Mouse (Mus musculus) liver, adult (tissue): ENCODE measurements around the gene Elf1.
A peak's percentile ranks its signal among the peaks of the same experiment; 100 is the strongest.

Source experiments
- GATA4 ChIP-seq: IDR thresholded peaks from 2 replicates; pipeline ENCODE4 v1.6.1; 2014; ENCODE audit warnings: mild to moderate bottlenecking, low read length; ENCODE audit not compliant: insufficient replicate concordance

Elf1 gene

DNA sequence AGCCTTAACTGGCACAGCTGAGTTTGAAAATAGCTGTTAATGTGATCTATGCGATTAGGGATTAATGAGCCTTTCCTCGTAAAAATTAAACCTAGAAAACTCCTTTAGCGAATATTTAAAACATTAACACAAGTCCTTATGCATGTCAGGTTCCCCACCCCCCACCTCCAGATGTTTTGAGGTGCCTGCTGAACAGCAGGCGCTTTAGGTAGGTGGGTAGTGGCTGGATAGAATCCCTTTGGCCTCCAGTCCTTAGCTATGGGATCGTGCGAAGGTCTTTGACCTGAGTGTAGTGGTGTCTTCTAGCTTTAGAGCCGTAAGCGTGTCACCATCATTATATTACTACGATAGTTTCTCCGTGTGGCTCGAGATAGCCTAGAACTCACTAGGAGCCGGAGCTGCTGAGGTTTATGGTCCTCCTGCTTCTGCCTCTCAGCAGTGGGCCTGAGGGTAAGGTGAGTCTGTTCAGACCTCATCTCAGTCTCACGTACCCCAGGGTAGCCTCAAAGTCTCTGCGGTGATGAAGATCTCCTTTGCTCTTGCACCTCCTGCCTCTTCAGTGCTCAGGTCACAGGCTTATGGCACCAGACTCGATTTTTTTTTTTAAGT lies 1.9 kb downstream of the Elf1 start:
- TF ChIP-seq GATA4 = no peak

DNA sequence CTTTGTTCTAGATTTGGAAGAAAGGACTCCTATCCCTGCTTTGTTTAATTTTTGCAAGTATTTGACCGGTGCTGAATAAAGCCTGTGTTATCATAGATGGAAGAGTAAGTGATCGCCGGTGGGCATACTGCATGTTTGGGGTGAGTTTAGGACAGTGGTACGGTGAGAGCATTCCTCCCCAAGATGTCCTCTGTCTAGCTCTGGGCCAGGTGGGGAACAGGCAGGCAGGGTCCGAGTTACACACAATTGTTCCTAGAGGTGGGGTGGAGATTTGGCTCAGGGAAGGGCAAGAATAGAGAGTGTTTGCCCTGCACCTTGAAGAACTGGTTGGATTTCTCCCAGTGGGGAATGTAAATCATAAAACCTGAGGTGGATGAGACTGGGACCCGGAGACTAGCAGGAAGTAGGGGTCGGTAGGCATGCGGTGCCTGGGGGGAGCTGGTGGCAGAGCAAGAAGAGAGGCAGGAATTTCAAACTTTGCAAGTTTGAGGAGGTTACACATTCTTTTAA lies 2.7 kb downstream of the Elf1 start:
- no peak for TF ChIP-seq GATA4

DNA sequence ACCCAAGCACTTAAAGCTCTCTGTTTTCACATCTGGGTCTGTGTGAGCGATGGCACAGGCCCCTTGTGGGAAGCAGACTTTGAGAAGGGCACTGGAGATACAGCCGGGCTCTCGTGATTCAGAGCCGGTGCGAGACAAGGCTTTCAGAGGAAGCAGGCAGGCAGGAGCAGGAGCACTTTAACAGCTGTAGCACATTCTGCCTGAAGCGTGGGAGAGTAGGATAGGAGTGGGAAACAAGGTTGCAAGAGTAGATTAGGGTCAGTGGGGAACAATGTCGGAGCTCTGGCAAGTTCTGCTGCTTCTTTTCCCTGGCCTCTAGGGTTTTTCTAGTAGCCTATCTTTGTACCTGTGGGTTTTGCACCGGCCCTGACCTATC lies 5.6 kb downstream of the Elf1 start:
- peak; percentile 5; the same call in 1 of the 2 replicates for TF ChIP-seq GATA4

DNA sequence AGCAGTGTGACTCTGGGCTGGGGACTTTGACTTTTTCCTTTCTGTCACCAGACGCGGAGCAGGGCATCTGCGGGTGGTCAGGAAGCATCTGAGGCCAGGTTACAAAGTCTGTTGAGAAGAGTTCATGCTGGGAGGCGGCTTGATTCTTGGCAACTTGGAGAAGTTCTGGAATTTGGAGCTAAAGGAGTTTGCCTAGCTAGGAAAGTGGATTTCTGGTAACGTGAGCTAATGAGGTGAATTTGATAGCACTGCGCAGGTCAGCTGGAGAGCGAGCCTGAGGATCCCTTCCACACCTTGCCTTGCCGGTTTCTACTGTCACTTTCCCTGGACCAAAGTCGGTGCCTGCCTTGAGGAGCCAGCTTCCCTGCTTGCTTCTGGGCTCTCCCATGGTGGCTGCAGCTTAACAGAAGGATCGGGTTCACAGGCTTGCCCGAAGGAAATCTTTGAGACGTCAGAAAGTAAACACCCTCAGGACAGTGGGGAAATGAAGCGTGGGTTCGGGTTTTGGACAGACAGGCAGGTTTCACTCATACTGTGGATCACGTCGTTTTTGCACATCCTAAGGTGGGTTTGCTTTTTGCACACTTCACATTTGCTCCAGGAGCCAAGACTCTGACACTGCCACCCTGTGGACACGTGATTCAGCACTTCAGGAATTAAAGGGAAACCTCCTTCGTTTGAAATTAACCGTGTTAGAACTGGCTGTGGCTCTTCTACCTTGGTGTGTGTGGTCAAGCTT lies 6.2 kb downstream of the Elf1 start:
- no peak for TF ChIP-seq GATA4

DNA sequence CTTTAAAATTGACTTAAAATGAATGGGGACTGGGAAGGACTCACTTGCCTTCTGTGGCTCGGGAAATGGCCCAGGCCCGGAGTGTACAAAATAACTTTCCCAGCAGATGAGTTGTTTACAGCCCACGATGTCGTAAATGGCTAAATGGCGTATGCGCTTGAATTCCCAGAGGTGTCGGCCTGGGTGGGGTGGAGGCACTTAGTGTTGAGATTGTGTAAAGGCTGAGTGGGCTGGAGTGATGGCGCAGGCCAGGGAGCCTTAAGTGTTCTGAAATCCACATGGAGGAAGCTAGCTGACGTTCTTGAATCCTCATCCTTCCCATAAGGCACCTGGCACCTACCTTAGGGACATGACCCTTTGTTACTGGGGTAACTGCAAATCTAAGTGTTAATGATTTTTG lies 7.5 kb downstream of the Elf1 start:
- no peak for TF ChIP-seq GATA4

DNA sequence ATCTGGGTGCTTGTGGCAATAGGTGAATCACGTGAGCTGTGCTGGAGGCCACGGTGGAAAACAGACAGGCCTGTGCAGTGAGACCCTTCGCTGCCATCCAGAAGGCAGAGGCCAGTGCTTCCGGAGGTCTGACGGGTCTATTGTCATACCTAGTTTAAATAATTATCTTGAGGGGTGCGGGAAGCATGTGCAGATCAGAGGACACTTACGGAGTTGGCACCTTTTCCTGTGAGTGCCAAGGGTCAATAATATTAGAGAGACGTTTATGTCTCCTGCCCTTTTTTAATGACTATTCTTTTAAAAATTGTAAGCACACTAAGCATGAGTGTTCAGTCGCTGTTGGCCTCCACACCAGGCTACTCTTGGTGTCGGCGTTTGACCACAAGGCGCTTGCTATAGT lies 8.2 kb downstream of the Elf1 start:
- no peak for TF ChIP-seq GATA4

DNA sequence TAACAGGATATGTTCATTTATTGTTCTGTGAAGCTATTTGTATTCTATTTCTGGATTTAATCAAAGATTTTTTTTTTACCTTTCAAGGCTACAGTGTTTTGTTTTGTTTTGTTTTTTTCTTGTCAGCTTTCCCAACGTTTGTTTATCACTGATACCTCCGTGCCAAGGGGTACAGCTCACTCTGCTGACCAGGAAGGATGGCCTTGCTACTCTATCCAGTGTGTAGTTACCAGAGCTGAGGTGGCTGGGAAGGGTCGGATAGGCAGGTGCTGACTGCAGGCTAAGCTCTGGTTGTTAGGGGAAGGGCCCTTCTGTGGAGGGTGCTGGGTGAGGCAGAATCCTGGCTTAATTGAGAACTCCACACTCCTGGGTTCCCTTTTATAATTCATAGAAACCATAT lies 9.3 kb downstream of the Elf1 start:
- no peak for TF ChIP-seq GATA4

DNA sequence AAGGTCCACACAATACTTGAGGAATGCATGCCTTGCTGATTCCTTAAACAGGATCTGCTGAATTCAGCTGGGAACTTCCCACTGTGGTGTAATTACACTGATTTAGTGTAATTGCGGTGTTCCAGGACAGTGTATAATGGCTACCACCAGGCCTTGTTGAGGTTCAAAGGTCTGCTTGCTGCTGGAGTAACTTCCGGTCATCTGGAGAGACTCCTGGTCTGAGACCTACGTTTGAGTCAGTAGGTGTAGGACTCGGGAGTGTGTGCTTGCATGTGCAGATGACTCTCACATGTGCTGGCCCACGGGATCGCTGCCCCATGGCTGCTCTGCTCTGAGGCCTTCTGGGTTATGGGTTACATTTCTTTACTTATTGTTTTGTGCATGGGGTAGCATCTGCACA lies 13.4 kb downstream of the Elf1 start:
- TF ChIP-seq GATA4 = no peak

DNA sequence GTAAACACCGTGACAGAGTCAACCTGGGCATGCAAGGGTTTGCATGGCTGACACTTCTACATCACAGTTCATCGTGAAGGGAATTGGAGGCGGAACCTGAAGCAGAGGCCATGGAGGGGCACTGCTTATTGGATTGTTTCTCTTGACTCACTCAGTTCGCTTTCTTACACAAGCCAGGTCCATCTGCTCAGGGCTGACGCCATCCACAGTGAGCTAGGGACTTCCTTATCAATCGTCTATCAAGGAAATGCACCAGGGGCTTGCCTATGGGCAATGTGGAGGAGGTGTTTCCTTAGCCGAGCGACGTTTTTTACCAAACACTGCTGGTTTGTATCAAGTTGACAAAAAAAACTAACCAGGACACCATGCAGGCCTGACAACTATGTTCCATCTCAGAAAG lies 18.3 kb downstream of the Elf1 start:
- TF ChIP-seq GATA4 = no peak

DNA sequence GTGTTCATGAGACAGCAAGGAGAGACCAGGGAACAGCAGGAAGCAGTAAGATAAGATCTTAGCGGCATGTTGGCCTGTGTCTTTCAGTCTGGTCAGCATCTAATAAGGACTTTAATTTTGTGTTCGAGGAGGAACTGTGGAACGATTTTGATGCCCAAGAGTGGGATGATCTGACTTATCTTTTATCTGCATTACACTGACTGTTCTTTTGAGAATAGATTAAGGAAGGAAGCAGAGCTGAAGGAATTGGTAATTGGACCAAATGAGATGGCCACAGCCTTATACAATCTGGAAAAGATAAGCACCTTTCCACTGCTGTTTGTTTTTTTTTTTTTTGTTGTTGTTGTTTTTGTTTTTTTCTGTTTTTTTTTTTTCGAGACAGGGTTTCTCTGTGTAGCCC lies 19.8 kb downstream of the Elf1 start:
- peak; percentile 81 for TF ChIP-seq GATA4

DNA sequence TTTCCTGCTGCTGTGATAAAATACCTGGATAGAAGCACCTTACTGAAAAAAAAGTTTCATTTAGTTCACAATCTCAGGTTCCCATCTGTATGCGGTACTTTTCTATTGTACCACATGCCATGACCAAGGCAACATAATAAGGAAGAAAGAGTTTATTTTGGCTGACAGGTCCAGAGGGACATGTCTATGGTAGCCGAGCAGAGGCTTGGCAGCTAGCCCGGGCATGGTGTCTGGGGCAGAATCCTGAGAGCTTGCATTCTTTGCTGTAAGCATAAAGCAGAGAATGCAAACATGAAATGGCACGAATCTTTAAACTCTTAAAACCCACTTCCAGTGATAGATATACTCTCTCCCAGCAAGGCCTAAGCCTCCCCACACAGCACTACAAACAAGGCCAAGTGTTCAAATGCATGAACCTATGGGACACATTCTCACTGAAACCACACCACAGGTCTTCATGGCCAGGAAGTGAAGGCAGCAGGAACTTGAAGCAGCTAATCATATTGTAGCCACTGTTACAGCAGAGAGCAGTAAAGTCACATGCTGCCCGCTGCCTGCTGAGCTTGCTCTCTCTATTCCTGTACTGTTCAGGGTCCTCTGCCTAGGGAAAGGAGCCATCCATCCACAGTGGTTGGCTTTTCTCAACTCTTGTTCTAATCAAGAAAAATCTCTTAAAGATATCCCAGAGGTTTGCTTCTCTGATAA lies 22.5 kb downstream of the Elf1 start:
- no peak for TF ChIP-seq GATA4

DNA sequence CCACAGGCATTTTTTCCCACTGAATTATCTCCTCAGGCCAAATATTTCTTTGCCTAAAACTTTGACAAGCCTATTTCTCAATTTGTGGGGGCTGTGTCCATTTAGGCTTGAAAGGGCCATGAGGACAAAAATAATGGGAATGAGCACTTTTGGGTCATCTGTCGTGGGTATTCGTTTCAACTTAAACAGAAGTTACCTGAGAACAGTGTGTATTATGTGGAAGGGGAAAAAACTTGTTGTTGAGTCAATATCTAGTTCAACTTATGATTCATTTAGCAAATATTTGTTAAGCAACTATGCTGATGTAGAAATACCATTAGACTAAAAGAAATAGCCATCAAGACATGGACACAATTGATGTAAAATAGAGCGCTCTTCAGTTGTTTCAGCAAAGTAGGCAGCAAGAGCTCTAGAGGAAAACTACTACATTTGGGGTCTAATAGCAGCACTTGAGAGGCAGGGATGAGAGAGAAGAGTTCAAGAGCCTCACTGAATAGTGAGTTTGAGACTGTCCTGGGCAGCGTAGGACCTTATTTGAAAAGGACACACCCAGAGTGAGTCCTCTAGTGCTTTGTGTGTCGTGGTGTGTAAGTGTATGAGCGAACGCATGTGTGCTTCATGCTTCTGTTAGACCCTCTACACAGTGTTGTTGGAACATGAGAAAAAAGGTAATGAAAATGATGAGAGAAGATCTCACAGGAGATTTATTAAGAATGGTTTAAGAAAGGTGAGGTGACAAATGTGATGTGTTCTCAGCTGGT lies 23.4 kb downstream of the Elf1 start:
- no peak for TF ChIP-seq GATA4

DNA sequence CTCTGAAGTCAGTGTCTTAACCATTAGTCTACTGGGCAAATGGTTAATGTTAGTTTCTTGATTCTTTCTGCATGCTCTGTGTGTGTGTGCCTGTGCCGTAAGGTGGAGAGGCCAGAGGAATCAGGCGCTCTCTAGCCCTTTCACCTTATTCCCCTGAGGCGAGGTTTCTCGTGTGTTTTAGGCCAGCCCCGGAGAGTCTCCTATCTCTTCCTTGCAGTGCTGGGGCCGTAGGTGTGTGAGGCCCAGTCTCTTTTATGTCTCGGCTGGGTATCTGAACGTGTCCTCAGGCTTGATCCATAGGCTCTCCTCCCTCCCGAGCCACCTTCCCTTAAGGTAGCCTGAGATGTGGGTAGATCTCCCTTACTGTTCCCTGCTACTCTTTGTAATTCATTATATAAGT lies 25.2 kb downstream of the Elf1 start:
- TF ChIP-seq GATA4 = no peak

DNA sequence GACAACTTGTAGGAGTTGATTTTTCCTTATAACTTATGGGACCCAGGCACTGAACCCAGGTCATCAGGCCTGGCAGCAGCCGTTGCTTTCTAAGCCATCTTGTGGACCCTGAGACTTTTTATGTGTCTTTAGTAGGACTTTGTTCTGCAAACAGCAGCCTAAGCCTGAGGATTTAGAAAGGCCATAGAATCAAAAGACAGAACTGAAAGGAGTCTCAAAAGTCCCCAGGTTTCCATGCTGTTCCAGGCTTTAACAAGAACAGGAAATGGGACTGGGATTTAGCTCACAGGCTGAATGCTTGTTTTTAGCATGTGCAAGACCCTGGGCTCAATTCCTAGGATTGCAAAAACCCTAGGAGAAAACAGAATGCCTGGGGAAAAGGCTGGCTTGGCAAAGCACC lies 26.9 kb downstream of the Elf1 start:
- TF ChIP-seq GATA4 = no peak

DNA sequence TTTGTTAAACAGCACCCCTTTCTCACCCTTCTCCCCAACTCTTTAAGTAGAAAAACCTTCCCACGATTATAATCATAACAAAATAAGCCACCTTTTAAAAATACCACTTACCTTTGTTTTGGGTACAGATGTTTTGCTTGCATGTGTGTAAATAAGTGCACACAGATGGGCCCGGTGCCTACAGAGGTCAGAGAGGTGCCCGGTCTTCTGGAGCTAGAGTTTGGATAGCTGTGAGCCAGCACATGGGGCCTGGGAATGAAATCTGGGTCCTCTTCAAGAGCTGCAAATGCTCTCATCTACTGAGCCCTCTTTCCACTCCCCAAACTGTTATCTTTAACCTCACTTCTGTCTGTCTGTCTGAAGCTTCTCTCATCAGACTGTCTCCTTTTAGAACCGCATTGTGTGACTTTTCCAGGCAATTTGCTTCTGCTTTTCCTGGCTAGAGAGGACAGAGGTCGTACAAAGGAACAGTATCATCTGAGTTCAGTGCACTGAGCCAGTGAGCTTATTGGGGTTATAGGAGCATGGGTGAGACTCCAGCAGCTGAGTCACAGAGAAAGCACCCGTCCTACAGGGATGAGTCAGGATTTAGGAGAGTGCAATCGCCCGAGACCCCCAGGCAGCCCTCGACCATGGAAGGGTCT lies 27.8 kb downstream of the Elf1 start:
- TF ChIP-seq GATA4 = no peak; the same call in 1 of the 2 replicates
